Mouse (Mus musculus) embryonic facial prominence, embryonic 11.5 days (tissue): ENCODE data around the gene Sdccag8. TPM values are rescaled to one million over a fixed set of nuclear protein-coding genes. Genes with fewer than 3 reads are reported as not detected.

Experiments used
- ATAC-seq: fragments of 200-750 bp; cut with Nextera tagmentation; replicated peaks from 2 replicates; pipeline ENCODE4 v1.8.0; 2017; ENCODE audit warnings: low read depth; ENCODE audit not compliant: insufficient number of reproducible peaks, low FRiP score, low TSS enrichment
- DNase-seq: peaks from one replicate; pipeline ENCODE4 v3.0.0-alpha.2; 2015; ENCODE audit warnings: low spot score
- H3K27ac ChIP-seq: fragments of 300-500 bp; sonication (generic); replicated peaks from 2 replicates; pipeline ENCODE4 v1.5.1; 2014; ENCODE audit warnings: mild to moderate bottlenecking, low read depth, low read length, control low read depth
- H3K27me3 ChIP-seq: fragments of 300-500 bp; sonication (generic); 2 replicates; pipeline ENCODE4 v1.6.1; 2014; ENCODE audit warnings: mild to moderate bottlenecking, low read length, moderate library complexity, mixed read lengths; ENCODE audit not compliant: control insufficient read depth, insufficient read depth
- H3K36me3 ChIP-seq: fragments of 300-500 bp; sonication (generic); replicated peaks from 2 replicates; pipeline ENCODE4 v1.6.1; 2014; ENCODE audit warnings: low read depth, mild to moderate bottlenecking, low read length, moderate library complexity, mixed read lengths; ENCODE audit not compliant: control insufficient read depth, insufficient read depth
- H3K4me1 ChIP-seq: fragments of 300-500 bp; sonication (generic); 2 replicates; pipeline ENCODE4 v1.6.1; 2014; ENCODE audit warnings: low read length, mixed read lengths; ENCODE audit not compliant: control insufficient read depth, insufficient read depth
- H3K4me2 ChIP-seq: fragments of 300-500 bp; sonication (generic); 2 replicates; pipeline ENCODE4 v1.6.1; 2014; ENCODE audit warnings: low read depth, mild to moderate bottlenecking, control low read depth, low read length, moderate library complexity
- H3K4me3 ChIP-seq: fragments of 300-500 bp; sonication (generic); 2 replicates; pipeline ENCODE4 v1.5.1; 2014; ENCODE audit warnings: low read depth, low read length, control low read depth
- H3K9ac ChIP-seq: fragments of 300-500 bp; sonication (generic); replicated peaks from 2 replicates; pipeline ENCODE4 v1.6.1; 2014; ENCODE audit warnings: mild to moderate bottlenecking, control low read depth, low read length
- H3K9me3 ChIP-seq: fragments of 300-500 bp; sonication (generic); replicated peaks from 2 replicates; pipeline ENCODE4 v1.6.1; 2016; ENCODE audit warnings: mild to moderate bottlenecking, low read length, inconsistent platforms, mixed read lengths; ENCODE audit not compliant: control insufficient read depth
- WGBS: fragments of 180-500 bp; shearing (Covaris S2); extraction: QIAGEN DNeasy Blood & Tissue Kit; methylation state at CpG from one replicate; pipeline ENCODE4 v1.1.7; 2014; 5-methylcytosine and 5-hydroxymethylcytosine counted together
- polyA plus RNA-seq: library from polyadenylated mRNA; unstranded; fragments of >200 nt; fragmentation: Nextera tagmentation; extraction: Ambion mirVana; gene quantifications from 2 replicates; pipeline ENCODE4 v1.2.1, GENCODE M21; 2014

Gene Sdccag8
- polyA plus RNA-seq, 1 experiment from 2014 or later, result 15.7 TPM

DNA sequence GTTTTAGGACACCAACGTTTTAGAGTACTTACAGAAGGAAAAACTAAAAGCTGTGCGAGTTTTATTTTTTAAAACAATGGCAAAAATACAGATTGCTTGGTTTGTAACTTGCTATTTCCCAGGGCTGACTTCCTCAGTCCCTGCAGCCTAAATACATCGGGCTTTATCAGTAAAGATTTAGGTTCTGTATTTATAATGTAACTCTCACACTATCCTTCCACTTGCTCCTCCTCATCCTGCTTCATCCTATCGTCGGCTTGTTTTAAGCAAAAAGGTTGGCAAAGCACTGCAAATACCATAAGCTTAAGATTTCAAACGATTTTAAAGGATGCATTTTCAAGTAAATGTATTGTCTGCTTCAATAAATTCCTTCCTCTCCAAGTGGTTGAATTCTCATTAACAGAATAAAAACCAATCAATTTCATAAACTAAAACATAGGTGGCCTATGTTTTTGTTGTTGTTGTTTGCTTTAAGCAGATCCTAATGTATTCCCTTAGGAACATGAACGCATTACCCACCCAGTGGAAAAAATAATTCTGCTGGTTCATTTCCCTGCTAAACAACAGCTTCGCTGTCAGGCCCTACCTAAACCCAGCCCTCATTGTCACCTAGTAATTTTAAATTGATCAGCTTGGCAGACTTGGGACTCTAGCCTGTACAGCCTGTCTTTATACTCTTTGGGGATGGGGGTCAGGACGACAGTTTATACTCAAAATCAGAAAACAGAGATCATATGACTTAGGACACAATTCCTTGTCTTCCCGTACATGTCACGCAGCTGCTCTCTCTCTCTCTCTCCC is 1.8 kb upstream of the Sdccag8 start:
- peak overlapping the region; percentile 96 for H3K9ac ChIP-seq
- DNase-seq, result no peak
- WGBS, result 27% methylated on average over 11 of the region's 11 CpGs
- H3K27me3 ChIP-seq, result no peaks in the 10 kb centered on the region
- ATAC-seq, result no peak
- peak overlapping the region; percentile 62 for H3K4me2 ChIP-seq
- H3K4me3 ChIP-seq, result peak overlapping the region; percentile 91
- H3K4me1 ChIP-seq, result no peaks in the 10 kb centered on the region; the same call in 1 of the 2 replicates
- H3K36me3 ChIP-seq, result no peaks in the 10 kb centered on the region
- no peak overlapping the region; the same call in 1 of the 2 replicates for H3K27ac ChIP-seq
- no peaks in the 10 kb centered on the region for H3K9me3 ChIP-seq

DNA sequence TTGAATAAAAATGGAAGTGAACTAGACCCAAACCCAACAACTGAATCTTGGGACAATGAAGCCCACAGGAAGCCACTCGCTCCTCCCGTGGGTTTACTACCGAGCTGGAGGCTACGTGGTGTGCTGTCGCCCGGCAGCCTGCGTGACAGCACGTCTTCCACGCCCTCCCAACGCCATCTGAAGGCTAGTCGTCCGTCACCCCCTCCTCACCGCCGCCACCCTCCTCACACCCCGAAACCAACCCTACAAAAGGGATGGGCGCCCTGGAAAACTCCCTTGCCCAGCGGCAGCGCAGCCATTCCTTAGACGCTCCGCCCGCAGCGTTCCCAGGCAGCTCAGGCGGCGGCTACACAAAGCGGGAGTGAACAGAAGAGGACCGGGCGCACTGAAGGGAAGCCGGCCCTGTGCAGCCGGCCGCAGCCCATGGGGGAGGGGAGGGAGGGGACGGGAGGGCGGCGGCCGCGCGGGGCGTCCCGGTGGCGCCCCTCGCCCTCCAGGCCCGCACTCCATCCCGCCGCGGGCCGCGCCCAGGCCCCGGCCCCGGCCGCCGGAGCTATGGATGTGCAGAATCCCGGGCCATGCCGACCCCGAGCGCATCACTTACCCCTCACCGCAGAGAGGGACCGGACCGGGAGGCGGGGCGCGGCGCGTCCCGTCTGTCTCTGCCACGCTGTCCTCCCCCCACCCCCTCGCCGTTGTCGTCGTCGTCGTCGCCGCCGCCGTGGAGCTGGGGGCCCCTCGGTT is 996 bp upstream of the Sdccag8 start:
- H3K27ac ChIP-seq, result peak overlapping the region; percentile 97
- peak overlapping the region; percentile 91 for H3K4me3 ChIP-seq
- DNase-seq, result peak; percentile 71
- H3K9me3 ChIP-seq, result no peaks in the 10 kb centered on the region
- H3K4me2 ChIP-seq, result peak overlapping the region; percentile 62
- H3K36me3 ChIP-seq, result no peaks in the 10 kb centered on the region
- under 1% methylated on average over 54 of the region's 75 CpGs for WGBS
- no peaks in the 10 kb centered on the region for H3K27me3 ChIP-seq
- ATAC-seq, result peak; percentile 55
- H3K4me1 ChIP-seq, result no peaks in the 10 kb centered on the region; the same call in 1 of the 2 replicates
- H3K9ac ChIP-seq, result peak overlapping the region; percentile 96

DNA sequence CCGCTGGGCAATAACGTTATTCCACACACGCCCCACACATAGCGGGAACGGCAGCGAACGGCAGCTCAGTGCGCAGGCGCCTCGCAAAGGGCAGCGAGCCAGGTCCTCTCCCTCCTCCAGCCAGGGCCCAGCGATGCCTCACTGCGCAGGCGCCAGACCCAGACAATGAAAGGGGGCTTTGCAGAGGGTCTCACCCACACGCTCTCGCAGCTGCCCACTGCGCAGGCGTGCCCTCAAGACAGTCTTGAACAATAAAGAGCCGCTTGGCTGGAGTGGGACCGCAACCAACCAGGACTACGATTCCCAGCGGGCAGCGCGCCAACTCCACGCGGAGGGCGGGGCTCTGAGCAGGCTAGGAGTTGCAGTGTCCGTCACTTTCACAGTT is 432 bp upstream of the Sdccag8 start, which contains the start of gene Cep170:
Gene Cep170, minus strand, starts transcription at position 32 of the 385 bp plus-strand sequence.
- H3K4me2 ChIP-seq, result peak within 1 kb of the TSS; percentile 62
- peak within 1 kb of the TSS; percentile 97 for H3K27ac ChIP-seq
- H3K9ac ChIP-seq, result peak within 1 kb of the TSS; percentile 96
- ATAC-seq, result peak; percentile 98
- no peaks in the 10 kb centered on the region for H3K9me3 ChIP-seq
- H3K27me3 ChIP-seq, result no peaks in the 10 kb centered on the region
- H3K4me3 ChIP-seq, result peak within 1 kb of the TSS; percentile 91
- DNase-seq, result peak; percentile 99
- under 1% methylated on average over 24 of the region's 28 CpGs for WGBS
- no peaks in the 10 kb centered on the region; the same call in 1 of the 2 replicates for H3K4me1 ChIP-seq
- H3K36me3 ChIP-seq, result no peaks in the 10 kb centered on the region

DNA sequence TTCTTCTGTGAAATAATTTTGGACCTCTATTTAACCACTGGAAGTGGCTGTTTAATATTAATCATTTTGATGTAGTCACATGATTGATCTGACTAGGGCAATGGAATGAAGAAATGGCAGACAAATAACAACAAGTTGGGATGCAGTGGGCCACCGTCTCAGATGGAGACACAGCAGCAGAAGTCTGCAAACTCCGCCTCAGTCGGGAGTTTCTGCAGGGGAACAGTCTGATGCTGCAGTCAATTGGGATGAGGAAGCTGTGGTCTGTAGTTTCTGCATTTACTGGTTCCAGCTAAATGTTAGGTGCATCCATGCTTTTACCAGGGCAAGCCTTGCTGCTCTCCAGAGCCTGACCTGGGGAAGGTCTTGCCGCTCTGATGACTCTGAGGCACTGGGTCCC is 2.3 kb downstream of the Sdccag8 start:
- H3K27me3 ChIP-seq, result no peaks in the 10 kb centered on the region
- H3K4me3 ChIP-seq, result no peak overlapping the region
- H3K4me1 ChIP-seq, result no peaks in the 10 kb centered on the region
- H3K9ac ChIP-seq, result no peak overlapping the region
- H3K27ac ChIP-seq, result no peak overlapping the region
- H3K4me2 ChIP-seq, result no peak overlapping the region
- H3K9me3 ChIP-seq, result no peaks in the 10 kb centered on the region
- H3K36me3 ChIP-seq, result no peaks in the 10 kb centered on the region
- 91% methylated on average over 4 of the region's 4 CpGs for WGBS
- ATAC-seq, result no peak
- DNase-seq, result no peak

DNA sequence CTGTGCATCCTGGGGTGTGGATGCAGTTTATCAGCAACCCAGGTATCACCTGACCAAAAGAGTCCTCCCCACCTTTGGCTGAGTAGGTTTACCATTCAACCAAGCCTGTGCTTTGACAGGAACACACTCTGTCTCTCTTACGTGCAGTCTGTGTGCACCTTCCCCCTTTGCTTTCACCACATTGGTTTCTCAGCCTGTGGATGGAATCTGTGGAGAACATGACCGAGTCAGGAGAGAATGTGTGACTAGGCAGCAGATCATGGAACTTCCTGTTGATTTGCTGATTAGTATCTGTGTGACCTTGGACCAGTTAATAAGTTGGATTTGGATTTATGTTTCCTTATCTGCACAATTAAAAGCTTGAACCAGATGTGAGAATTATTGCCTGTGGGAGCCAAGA is 3.7 kb downstream of the Sdccag8 start:
- no peaks in the 10 kb centered on the region for H3K9me3 ChIP-seq
- H3K27me3 ChIP-seq, result no peaks in the 10 kb centered on the region
- H3K4me1 ChIP-seq, result no peaks in the 10 kb centered on the region
- 80% methylated on average over 2 of the region's 2 CpGs for WGBS
- H3K4me3 ChIP-seq, result no peak overlapping the region
- H3K9ac ChIP-seq, result no peak overlapping the region
- H3K27ac ChIP-seq, result no peak overlapping the region
- no peak for DNase-seq
- H3K36me3 ChIP-seq, result no peaks in the 10 kb centered on the region
- no peak overlapping the region for H3K4me2 ChIP-seq
- ATAC-seq, result no peak

DNA sequence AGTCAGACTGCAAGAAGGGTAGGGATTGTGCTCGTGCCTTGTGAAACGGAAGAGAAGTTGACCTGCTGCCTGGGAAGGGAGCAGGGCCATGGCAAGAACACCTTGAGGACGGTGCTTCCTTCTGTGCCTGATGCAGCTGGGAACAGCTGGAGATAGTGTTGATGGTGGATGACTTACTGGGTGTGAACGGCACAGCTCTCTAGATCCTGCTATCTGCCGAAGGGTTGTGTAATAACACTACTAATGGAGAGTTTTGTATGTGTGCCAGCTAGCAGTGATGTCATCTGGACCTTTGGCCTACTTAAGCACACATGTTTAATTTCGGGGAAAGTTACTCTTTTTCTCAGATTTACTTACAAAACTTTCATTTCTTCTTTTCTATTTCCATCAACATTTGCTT is 4.3 kb downstream of the Sdccag8 start:
- no peak for DNase-seq
- no peaks in the 10 kb centered on the region for H3K36me3 ChIP-seq
- H3K4me2 ChIP-seq, result no peak overlapping the region
- 77% methylated on average over 6 of the region's 6 CpGs for WGBS
- H3K9me3 ChIP-seq, result no peaks in the 10 kb centered on the region
- no peak for ATAC-seq
- no peaks in the 10 kb centered on the region for H3K27me3 ChIP-seq
- no peak overlapping the region for H3K9ac ChIP-seq
- no peaks in the 10 kb centered on the region for H3K4me1 ChIP-seq
- H3K4me3 ChIP-seq, result no peak overlapping the region
- H3K27ac ChIP-seq, result no peak overlapping the region

DNA sequence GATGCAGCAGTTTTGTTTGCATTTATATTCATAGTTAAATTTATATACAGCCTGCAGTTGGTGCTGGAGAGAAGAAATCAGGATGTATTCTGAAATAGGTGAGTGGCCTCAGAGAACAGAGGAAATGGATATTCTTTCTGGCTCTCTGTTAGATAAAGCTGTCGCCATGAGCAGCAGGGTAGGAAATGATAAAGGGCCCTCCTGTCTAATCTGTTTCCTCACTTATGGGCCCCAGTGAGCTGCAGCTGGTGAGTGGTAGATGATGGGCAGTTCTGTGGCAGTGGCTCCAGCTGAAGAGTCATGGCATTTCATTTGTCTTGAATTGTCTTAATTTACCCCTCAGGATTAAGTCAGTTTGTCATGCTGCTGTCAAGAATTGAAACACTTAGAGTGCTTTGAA is 7.5 kb downstream of the Sdccag8 start:
- no peak overlapping the region for H3K27ac ChIP-seq
- H3K27me3 ChIP-seq, result no peaks in the 10 kb centered on the region
- DNase-seq, result no peak
- no peaks in the 10 kb centered on the region for H3K9me3 ChIP-seq
- H3K9ac ChIP-seq, result no peak overlapping the region
- no peak overlapping the region for H3K4me2 ChIP-seq
- WGBS, result 47% methylated on average over 1 of the region's 1 CpGs
- ATAC-seq, result no peak
- no peak overlapping the region for H3K4me3 ChIP-seq
- H3K4me1 ChIP-seq, result no peaks in the 10 kb centered on the region
- no peaks in the 10 kb centered on the region for H3K36me3 ChIP-seq

DNA sequence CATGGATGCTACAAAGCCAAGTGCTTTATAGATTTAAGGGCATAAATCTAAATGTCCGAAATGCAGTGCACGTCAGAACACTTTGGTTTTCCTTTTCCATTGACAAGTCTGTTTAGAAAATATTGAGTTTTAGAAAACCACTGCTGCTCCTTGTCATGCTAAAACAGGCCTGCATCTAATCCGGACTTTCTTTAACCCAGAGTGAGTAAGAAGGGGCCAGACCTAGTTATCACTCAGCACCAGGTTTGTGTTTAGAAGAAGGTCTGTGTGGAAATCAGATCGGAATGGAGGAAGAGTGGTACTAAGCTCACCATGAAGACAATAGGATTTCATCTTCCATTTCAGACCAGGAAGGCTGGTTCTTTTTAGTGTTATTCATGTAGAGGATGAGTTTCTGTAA is 8.5 kb downstream of the Sdccag8 start:
- WGBS, result 87% methylated on average over 4 of the region's 4 CpGs
- no peak overlapping the region for H3K9ac ChIP-seq

More for the DNA sequence above, 8.5 kb downstream of the Sdccag8 start:
- Histone ChIP-seq H3K4me2 (no peak overlapping the region), H3K4me3 (no peak overlapping the region), H3K36me3 (no peaks in the 10 kb centered on the region), H3K4me1 (no peaks in the 10 kb centered on the region), H3K27me3 (no peaks in the 10 kb centered on the region), H3K27ac (no peak overlapping the region), H3K9me3 (no peaks in the 10 kb centered on the region)
- DNase-seq, result no peak
- no peak for ATAC-seq
